Mouse (Mus musculus) intestine, embryonic 15.5 days (tissue): ENCODE results near the gene Adssl1. TPM values are rescaled to one million over a fixed set of nuclear protein-coding genes. Genes with fewer than 3 reads are reported as not detected.

ENCODE experiments used
- ATAC-seq: fragments of 200-750 bp; cut with Nextera tagmentation; 2 replicates; pipeline ENCODE4 v1.8.0; 2017; ENCODE audit warnings: moderate TSS enrichment, moderate library complexity
- H3K27ac ChIP-seq: fragments of 300-500 bp; sonication (generic); 2 replicates; pipeline ENCODE4 v1.5.1; 2015; ENCODE audit warnings: mild to moderate bottlenecking, inconsistent platforms
- H3K27me3 ChIP-seq: fragments of 300-500 bp; sonication (generic); replicated peaks from 2 replicates; pipeline ENCODE4 v1.6.1; 2015; ENCODE audit warnings: inconsistent platforms
- H3K36me3 ChIP-seq: fragments of 300-500 bp; sonication (generic); 2 replicates; pipeline ENCODE4 v1.6.1; 2015; ENCODE audit warnings: inconsistent platforms
- H3K4me1 ChIP-seq: fragments of 300-500 bp; sonication (generic); replicated peaks from 2 replicates; pipeline ENCODE4 v1.6.1; 2015; ENCODE audit warnings: inconsistent platforms
- H3K4me2 ChIP-seq: fragments of 300-500 bp; sonication (generic); replicated peaks from 2 replicates; pipeline ENCODE4 v1.6.1; 2015; ENCODE audit warnings: mild to moderate bottlenecking, inconsistent platforms
- H3K4me3 ChIP-seq: fragments of 300-500 bp; sonication (generic); replicated peaks from 2 replicates; pipeline ENCODE4 v1.5.1; 2015; ENCODE audit warnings: inconsistent platforms
- H3K9ac ChIP-seq: fragments of 300-500 bp; sonication (generic); 2 replicates; pipeline ENCODE4 v1.6.1; 2015; ENCODE audit warnings: inconsistent platforms
- H3K9me3 ChIP-seq: fragments of 300-500 bp; sonication (generic); 2 replicates; pipeline ENCODE4 v1.6.1; 2016; ENCODE audit warnings: inconsistent platforms
- WGBS: fragments of 180-500 bp; shearing (Covaris S2); methylation state at CpG from one replicate; pipeline ENCODE4 v1.1.7; 2015; 5-methylcytosine and 5-hydroxymethylcytosine counted together
- polyA plus RNA-seq: library from polyadenylated mRNA; unstranded; fragments of >200 nt; fragmentation: Nextera tagmentation; extraction: Ambion mirVana; gene quantifications from 2 replicates; pipeline ENCODE4 v1.2.1, GENCODE M21; 2015

The Adssl1 gene
- polyA plus RNA-seq, 1 experiment from 2014 or later, result 2.1 TPM

- H3K4me3 ChIP-seq, result peak overlapping the region; percentile 97
- H3K36me3 ChIP-seq, result peaks cover 8% of the 10 kb centered on the region; the same call in 1 of the 2 replicates
- peaks cover 14% of the 10 kb centered on the region for H3K27me3 ChIP-seq
- 15% methylated on average over 18 of the region's 18 CpGs for WGBS
- peak; percentile 44 for ATAC-seq
- H3K9ac ChIP-seq, result peak overlapping the region; percentile 99
- H3K4me1 ChIP-seq, result peaks cover 66% of the 10 kb centered on the region
- H3K27ac ChIP-seq, result peak overlapping the region; percentile 99
- no peaks in the 10 kb centered on the region for H3K9me3 ChIP-seq
- peak overlapping the region; percentile 89 for H3K4me2 ChIP-seq
Measured at GRCm38 (mm10) chr12:112675245-112676035, 55.6 kb downstream of the Adssl1 start.

- no peak overlapping the region for H3K9ac ChIP-seq
- 48% methylated on average over 5 of the region's 5 CpGs for WGBS
- no peak for ATAC-seq
- H3K36me3 ChIP-seq, result no peaks in the 10 kb centered on the region
- H3K4me1 ChIP-seq, result peaks cover 53% of the 10 kb centered on the region
- H3K4me3 ChIP-seq, result no peak overlapping the region
- H3K4me2 ChIP-seq, result no peak overlapping the region
- H3K9me3 ChIP-seq, result no peaks in the 10 kb centered on the region
- 0 out of 2 replicates have a peak overlapping the region, but pooled peaks have one; percentile 15 for H3K27ac ChIP-seq
- H3K27me3 ChIP-seq, result peaks cover 17% of the 10 kb centered on the region
Measured at GRCm38 (mm10) chr12:112677076-112677475, 57.2 kb downstream of the Adssl1 start.

GRCm38 (mm10) chr12:112677943-112678554, 58.2 kb downstream of the Adssl1 start:
- Histone ChIP-seq H3K4me3 (peak overlapping the region; percentile 71), H3K27ac (peak overlapping the region; percentile 90)
- 28% methylated on average over 19 of the region's 19 CpGs for WGBS

GRCm38 (mm10) chr12:112678555-112679026, 58.7 kb downstream of the Adssl1 start, which contains the start of gene Zbtb42:
Gene Zbtb42, plus strand, starts transcription at chr12:112678828.
- peak within 1 kb of the TSS; percentile 90 for H3K27ac ChIP-seq
- H3K4me3 ChIP-seq, result peak within 1 kb of the TSS; percentile 71
- H3K9me3 ChIP-seq, result no peaks in the 10 kb centered on the region
- ATAC-seq, result peak; percentile 41
- peak within 1 kb of the TSS; percentile 70 for H3K9ac ChIP-seq
- H3K27me3 ChIP-seq, result peaks cover 17% of the 10 kb centered on the region
- H3K4me2 ChIP-seq, result peak within 1 kb of the TSS; percentile 98
- WGBS, result under 1% methylated on average over 54 of the region's 60 CpGs
- H3K4me1 ChIP-seq, result peaks cover 42% of the 10 kb centered on the region
- H3K36me3 ChIP-seq, result no peaks in the 10 kb centered on the region

More at GRCm38 (mm10) chr12:112677943-112678554, 58.2 kb downstream of the Adssl1 start:
- Histone ChIP-seq H3K9me3 (no peaks in the 10 kb centered on the region), H3K4me1 (peaks cover 44% of the 10 kb centered on the region), H3K36me3 (no peaks in the 10 kb centered on the region), H3K9ac (peak overlapping the region; percentile 70), H3K4me2 (peak overlapping the region; percentile 98), H3K27me3 (peaks cover 17% of the 10 kb centered on the region)
- no peak for ATAC-seq

- Histone ChIP-seq H3K4me1 (peaks cover 42% of the 10 kb centered on the region), H3K9me3 (no peaks in the 10 kb centered on the region), H3K36me3 (no peaks in the 10 kb centered on the region), H3K4me2 (peak overlapping the region; percentile 98), H3K9ac (peak overlapping the region; percentile 70), H3K27me3 (peaks cover 17% of the 10 kb centered on the region), H3K27ac (peak overlapping the region; percentile 90), H3K4me3 (peak overlapping the region; percentile 71)
- ATAC-seq, result peak; percentile 72
- WGBS, result 5% methylated on average over 74 of the region's 87 CpGs
Measured at GRCm38 (mm10) chr12:112679027-112679996, 59.5 kb downstream of the Adssl1 start.

- Histone ChIP-seq H3K4me2 (no peak overlapping the region), H3K9me3 (no peaks in the 10 kb centered on the region), H3K27me3 (peaks cover 17% of the 10 kb centered on the region), H3K9ac (no peak overlapping the region), H3K36me3 (no peaks in the 10 kb centered on the region), H3K4me1 (peaks cover 19% of the 10 kb centered on the region), H3K4me3 (no peak overlapping the region), H3K27ac (no peak overlapping the region)
- ATAC-seq, result no peak
- WGBS, result 66% methylated on average over 7 of the region's 7 CpGs
Measured at GRCm38 (mm10) chr12:112683351-112683750, 63.5 kb downstream of the Adssl1 start.

GRCm38 (mm10) chr12:112688458-112688857, 68.6 kb downstream of the Adssl1 start:
- Histone ChIP-seq H3K4me2 (peak overlapping the region; percentile 26), H3K27ac (no peak overlapping the region), H3K27me3 (no peaks in the 10 kb centered on the region), H3K4me3 (no peak overlapping the region), H3K4me1 (peaks cover 12% of the 10 kb centered on the region), H3K9me3 (no peaks in the 10 kb centered on the region), H3K9ac (no peak overlapping the region), H3K36me3 (no peaks in the 10 kb centered on the region)
- peak; percentile 40 for ATAC-seq
- WGBS, result 46% methylated on average over 15 of the region's 15 CpGs

Other genes starting within 250 kb of the Adssl1 start
- gene A530016L24Rik, start 130.6 kb upstream of the Adssl1 start, polyA plus RNA-seq, result 0.30 and 0.36 TPM in 2 replicates
- 2.4 and 3.2 TPM in 2 replicates for gene Tmem179, start 103.3 kb upstream of the Adssl1 start, polyA plus RNA-seq
- 2.5 and 2.8 TPM in 2 replicates for gene Inf2, start 31.3 kb upstream of the Adssl1 start, polyA plus RNA-seq
- 183 and 225 TPM in 2 replicates for gene Siva1, start 24.6 kb downstream of the Adssl1 start, polyA plus RNA-seq
- 128 and 141 TPM in 2 replicates for gene Akt1, start 54.8 kb downstream of the Adssl1 start, polyA plus RNA-seq
- 7.5 and 10.3 TPM in 2 replicates for gene Zbtb42, start 58.8 kb downstream of the Adssl1 start, polyA plus RNA-seq
- gene Cep170b, start 100.4 kb downstream of the Adssl1 start, polyA plus RNA-seq, result 20.1 and 22.4 TPM in 2 replicates
- gene Pld4, start 140.6 kb downstream of the Adssl1 start, polyA plus RNA-seq, result 11.6 and 12.6 TPM in 2 replicates
- gene Ahnak2, start 182.6 kb downstream of the Adssl1 start, polyA plus RNA-seq, result 2.3 and 3.0 TPM in 2 replicates
- 3.7 and 4.6 TPM in 2 replicates for gene Clba1, start 188.9 kb downstream of the Adssl1 start, polyA plus RNA-seq
- gene Cdca4, start 209.4 kb downstream of the Adssl1 start, polyA plus RNA-seq, result 87.6 and 88.0 TPM in 2 replicates
- gene Gpr132, start 248.2 kb downstream of the Adssl1 start, polyA plus RNA-seq, result 0.24 and 0.40 TPM in 2 replicates